Mouse (Mus musculus): Measurements from ENCODE around the gene Pla2g1b. TPM values are rescaled to one million over a fixed set of nuclear protein-coding genes. Genes with fewer than 3 reads are reported as not detected.

Pla2g1b gene
- not detected in 2 replicates for polyA plus RNA-seq (2012)

GRCm38 (mm10) chr5:115465642-115466420 lies at the start of gene Pla2g1b:
Gene Pla2g1b, plus strand, starts transcription at chr5:115466262.
- no peak for TF ChIP-seq GATA1 (IDR thresholded peaks at IDR 0.05; ENCODE audit: low read length)

- no peak for TF ChIP-seq GATA1 (IDR thresholded peaks at IDR 0.05; ENCODE audit: low read length)
These were observed 37.2 kb upstream of the Pla2g1b start for GRCm38 (mm10) chr5:115428831-115429358.

GRCm38 (mm10) chr5:115429359-115430186 lies 36.5 kb upstream of the Pla2g1b start, which contains the start of gene Msi1:
Gene Msi1, plus strand, starts transcription at chr5:115429599.
- no peak for TF ChIP-seq GATA1 (IDR thresholded peaks at IDR 0.05; ENCODE audit: low read length)

- no peak for TF ChIP-seq GATA1 (IDR thresholded peaks at IDR 0.05; ENCODE audit: low read length)
These were observed 35.7 kb upstream of the Pla2g1b start for GRCm38 (mm10) chr5:115430187-115430960.

GRCm38 (mm10) chr5:115431061-115431897 lies 34.8 kb upstream of the Pla2g1b start:
- TF ChIP-seq GATA1 (IDR thresholded peaks at IDR 0.05; ENCODE audit: low read length), result no peak

GRCm38 (mm10) chr5:115431898-115432259 lies 34.2 kb upstream of the Pla2g1b start:
- TF ChIP-seq GATA1 (IDR thresholded peaks at IDR 0.05; ENCODE audit: low read length), result no peak

- TF ChIP-seq GATA1 (IDR thresholded peaks at IDR 0.05; ENCODE audit: low read length), result no peak
These were observed 33.7 kb upstream of the Pla2g1b start for GRCm38 (mm10) chr5:115432395-115432794.

GRCm38 (mm10) chr5:115433191-115433590 lies 32.9 kb upstream of the Pla2g1b start:
- no peak for TF ChIP-seq GATA1 (IDR thresholded peaks at IDR 0.05; ENCODE audit: low read length)

GRCm38 (mm10) chr5:115434280-115434852 lies 31.7 kb upstream of the Pla2g1b start:
- TF ChIP-seq GATA1 (IDR thresholded peaks at IDR 0.05; ENCODE audit: low read length), result no peak

GRCm38 (mm10) chr5:115434853-115435754 lies 31.0 kb upstream of the Pla2g1b start:
- no peak for TF ChIP-seq GATA1 (IDR thresholded peaks at IDR 0.05; ENCODE audit: low read length)

- no peak for TF ChIP-seq GATA1 (IDR thresholded peaks at IDR 0.05; ENCODE audit: low read length)
These were observed 30.2 kb upstream of the Pla2g1b start for GRCm38 (mm10) chr5:115435755-115436379.

- no peak for TF ChIP-seq GATA1 (IDR thresholded peaks at IDR 0.05; ENCODE audit: low read length)
These were observed 29.5 kb upstream of the Pla2g1b start for GRCm38 (mm10) chr5:115436421-115437124.
